Mouse (Mus musculus) ES-E14 (cell line): Measurements from ENCODE around the gene Dpp6. TPM values are rescaled to one million over a fixed set of nuclear protein-coding genes. Genes with fewer than 3 reads are reported as not detected.

Source experiments
- DNase-seq: peaks from one replicate; pipeline ENCODE4 v3.0.0-alpha.2; 2013; ENCODE audit warnings: low read depth, low spot score
- H3K27ac ChIP-seq: 2 replicates; pipeline ENCODE4 v1.5.1; 2012; ENCODE audit warnings: low read depth, mild to moderate bottlenecking, low read length, moderate library complexity, mixed read lengths; ENCODE audit not compliant: poor library complexity, insufficient read depth, severe bottlenecking
- H3K36me3 ChIP-seq: 2 replicates; pipeline ENCODE4 v1.6.1; 2012; ENCODE audit warnings: mild to moderate bottlenecking, low read length, moderate library complexity, mixed read lengths; ENCODE audit not compliant: control insufficient read depth, poor library complexity, insufficient read depth, severe bottlenecking
- H3K4me1 ChIP-seq, 2 experiments: fragments of 150-350 bp in 1 of 2; sonication (generic) in 1 of 2; 2 replicates each; pipeline ENCODE4 v1.6.1; 2012; ENCODE audit warnings: low read length in 2 of 2, mild to moderate bottlenecking in 1 of 2, mixed read lengths in 1 of 2; ENCODE audit not compliant: control insufficient read depth in 2 of 2, insufficient read depth in 2 of 2, poor library complexity in 1 of 2
- H3K4me3 ChIP-seq, 2 experiments: fragments of 150-350 bp in 1 of 2; sonication (generic) in 1 of 2; 2 replicates each; pipeline ENCODE4 v1.5.1; 2012; ENCODE audit warnings: low read length in 2 of 2, low read depth in 1 of 2, mild to moderate bottlenecking in 1 of 2, mixed read lengths in 1 of 2; ENCODE audit not compliant: insufficient read depth in 1 of 2, poor library complexity in 1 of 2, severe bottlenecking in 1 of 2
- H3K9ac ChIP-seq: 2 replicates; pipeline ENCODE4 v1.6.1; 2012; ENCODE audit warnings: low read depth, mild to moderate bottlenecking, low read length, mixed read lengths; ENCODE audit not compliant: poor library complexity, insufficient read depth, severe bottlenecking
- H3K9me3 ChIP-seq: fragments of 150-350 bp; sonication (generic); 2 replicates; pipeline ENCODE4 v1.6.1; 2012; ENCODE audit warnings: low read depth, mild to moderate bottlenecking, low read length; ENCODE audit not compliant: control insufficient read depth, insufficient read depth
- CHD2 ChIP-seq: IDR thresholded peaks from 2 replicates; pipeline ENCODE4 v1.6.1; 2014; ENCODE audit warnings: mild to moderate bottlenecking, low read depth, low read length, inconsistent platforms
- HCFC1 ChIP-seq: IDR thresholded peaks from 2 replicates; pipeline ENCODE4 v1.6.1; 2012; ENCODE audit warnings: low read length, inconsistent platforms, borderline replicate concordance; ENCODE audit not compliant: insufficient read depth
- MAFK ChIP-seq: IDR thresholded peaks from 2 replicates; pipeline ENCODE4 v1.6.1; 2014; ENCODE audit warnings: mild to moderate bottlenecking, low read depth, low read length, inconsistent platforms; ENCODE audit not compliant: insufficient read depth
- ZC3H11A ChIP-seq: IDR thresholded peaks from 2 replicates; pipeline ENCODE4 v1.6.1; 2012; ENCODE audit warnings: low read depth, mild to moderate bottlenecking, inconsistent platforms, low read length, borderline replicate concordance
- ZNF384 ChIP-seq: IDR thresholded peaks from 2 replicates; pipeline ENCODE4 v1.6.1; 2012; ENCODE audit warnings: low read depth, low read length, inconsistent platforms
- in situ Hi-C, 2 experiments: fragments of 600-800 bp; cut with MboI; formaldehyde crosslinking; loops; one replicate each; pipeline ENCODE4 v1.15.1; 2025; ENCODE audit warnings: low sequenced_read_pairs in 2 of 2, inconsistent platforms in 1 of 2; ENCODE audit not compliant: unreplicated experiment in 2 of 2
- total RNA-seq: library from RNA; depleted of rRNA; stranded (reverse); fragments of 300-350 nt; gene quantifications from 2 replicates; pipeline ENCODE4 v1.2.3, GENCODE M21; 2012

Dpp6 gene
- total RNA-seq, 1 experiment: 1.5 TPM

DNA sequence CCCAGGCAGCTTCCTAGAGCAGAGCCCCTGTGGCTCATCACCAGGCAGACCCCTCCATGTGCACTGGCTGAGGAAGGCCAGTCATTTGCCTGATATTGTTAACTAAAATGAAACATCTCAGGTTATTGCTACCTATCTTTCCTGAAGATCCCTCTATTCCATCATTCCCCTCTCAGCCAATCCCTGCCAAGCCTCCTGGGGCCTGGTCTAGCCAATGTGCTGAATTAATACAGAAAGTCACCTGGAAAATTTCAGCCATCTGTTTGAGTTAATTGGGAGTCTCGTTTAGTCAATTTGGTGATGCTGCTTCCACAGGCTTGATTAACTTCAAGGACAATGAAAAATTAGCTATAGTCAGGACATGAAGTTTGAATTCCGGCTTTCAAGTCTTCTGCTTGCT is 818.9 kb downstream of the Dpp6 start:
- Histone ChIP-seq H3K9ac (no peak overlapping the region), H3K9me3 (no peaks in the 10 kb centered on the region), H3K4me3 (no peak overlapping the region), H3K4me1 (no peaks in the 10 kb centered on the region), H3K36me3 (no peaks in the 10 kb centered on the region), H3K27ac (no peak overlapping the region)
- TF ChIP-seq MAFK: no peak
- no peak for TF ChIP-seq CHD2
- no peak for TF ChIP-seq HCFC1
- TF ChIP-seq ZNF384: no peak
- TF ChIP-seq ZC3H11A: no peak
- in situ Hi-C loops: no loop called here
- no peak for DNase-seq

DNA sequence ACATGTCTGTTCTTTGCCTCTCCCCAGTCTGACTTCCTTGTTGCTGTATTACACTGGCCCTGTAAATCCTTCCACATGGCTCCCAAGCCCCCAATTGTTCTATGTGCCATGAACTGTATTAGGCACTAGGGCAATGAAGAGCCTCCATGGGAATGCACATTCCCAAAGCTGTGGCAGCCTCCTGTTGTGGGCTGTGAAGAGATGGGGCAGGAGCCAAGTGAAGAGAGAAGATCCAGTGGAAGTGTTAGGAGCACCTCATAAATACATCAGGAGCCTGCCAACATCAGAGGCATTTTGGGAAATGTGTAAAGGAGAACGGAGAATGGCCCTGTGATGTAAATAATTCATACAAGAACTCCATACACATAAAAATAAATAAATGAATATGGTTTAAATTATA is 824.9 kb downstream of the Dpp6 start:
- in situ Hi-C loops: no loop called here
- no peak overlapping the region for H3K27ac ChIP-seq
- H3K9me3 ChIP-seq: no peaks in the 10 kb centered on the region
- H3K4me3 ChIP-seq: no peak overlapping the region
- TF ChIP-seq ZNF384 (no peak), ZC3H11A (no peak), CHD2 (no peak), MAFK (no peak), HCFC1 (no peak)
- DNase-seq: no peak
- no peaks in the 10 kb centered on the region for H3K36me3 ChIP-seq
- H3K4me1 ChIP-seq: no peaks in the 10 kb centered on the region
- no peak overlapping the region for H3K9ac ChIP-seq

DNA sequence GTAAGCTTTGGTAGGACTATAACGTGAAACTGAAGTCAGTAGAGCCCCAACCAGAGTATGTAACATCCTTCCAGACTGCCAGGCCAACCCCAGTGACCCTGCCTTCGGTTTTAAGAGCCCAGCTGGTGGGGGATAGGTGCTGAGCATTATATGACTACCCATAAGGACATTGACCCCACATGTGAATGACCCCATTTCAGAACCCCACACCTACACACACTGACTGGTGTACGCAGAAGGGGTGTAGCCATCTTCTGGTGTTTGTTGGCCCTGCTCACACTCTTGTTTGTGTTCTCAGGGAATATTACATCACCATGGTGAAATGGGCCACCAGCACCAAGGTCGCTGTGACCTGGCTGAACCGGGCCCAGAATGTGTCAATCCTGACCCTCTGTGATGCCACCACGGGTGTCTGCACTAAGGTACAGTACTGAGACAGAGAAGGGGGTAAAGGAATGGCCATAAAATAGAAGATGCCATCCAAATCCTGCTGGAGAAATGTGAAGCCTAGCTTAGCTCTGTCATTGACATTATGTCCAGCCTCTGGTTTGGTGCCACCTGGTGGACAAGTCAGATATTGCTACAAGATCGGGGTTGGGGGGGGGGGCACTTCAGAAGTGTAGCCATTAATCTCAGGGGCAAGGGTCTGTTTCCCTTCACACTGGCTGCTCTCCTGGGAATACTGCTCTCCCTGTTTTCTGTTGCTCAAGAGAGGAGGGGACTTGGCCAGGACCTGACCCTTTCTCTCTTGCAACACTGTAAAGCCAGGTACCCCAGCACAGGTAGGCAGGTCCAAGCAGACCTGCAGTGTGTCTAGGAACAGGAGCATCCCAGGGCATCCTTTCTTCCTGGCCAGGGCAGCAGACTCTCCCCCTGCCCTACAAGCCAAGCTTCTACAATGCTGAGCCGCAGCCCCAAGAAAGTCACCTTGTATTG is 835.1 kb downstream of the Dpp6 start:
- peak; percentile 26 for DNase-seq
- Histone ChIP-seq H3K4me3 (no peak overlapping the region), H3K36me3 (no peaks in the 10 kb centered on the region), H3K9me3 (no peaks in the 10 kb centered on the region), H3K27ac (no peak overlapping the region), H3K4me1 (no peaks in the 10 kb centered on the region), H3K9ac (no peak overlapping the region)
- in situ Hi-C loops: no loop called here
- no peak for TF ChIP-seq ZNF384
- TF ChIP-seq MAFK: no peak
- no peak for TF ChIP-seq CHD2
- no peak for TF ChIP-seq HCFC1
- TF ChIP-seq ZC3H11A: no peak

DNA sequence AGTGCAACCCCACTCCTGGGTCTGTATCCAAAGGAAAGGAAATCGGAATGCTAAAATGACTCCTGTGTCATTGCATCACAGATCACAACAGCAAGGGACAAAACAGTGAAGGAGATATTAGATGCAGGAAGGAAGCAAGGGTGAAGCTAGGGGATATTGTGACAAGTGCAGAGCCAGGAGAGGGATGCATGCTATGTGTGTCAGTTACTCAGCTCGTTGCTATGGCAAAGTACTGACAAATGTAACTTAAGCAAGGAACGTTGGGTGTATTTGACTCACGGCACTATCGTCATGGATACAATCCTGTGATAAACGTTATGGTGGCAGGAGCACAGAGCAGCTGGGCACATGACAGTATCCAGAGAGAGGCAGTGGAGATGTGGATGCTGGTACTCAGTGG is 839.1 kb downstream of the Dpp6 start:
- H3K9ac ChIP-seq: no peak overlapping the region
- no peak for DNase-seq
- TF ChIP-seq ZNF384: no peak
- H3K9me3 ChIP-seq: no peaks in the 10 kb centered on the region
- in situ Hi-C loops: no loop called here
- no peak overlapping the region for H3K4me3 ChIP-seq
- no peaks in the 10 kb centered on the region for H3K4me1 ChIP-seq
- no peak overlapping the region for H3K27ac ChIP-seq
- no peaks in the 10 kb centered on the region for H3K36me3 ChIP-seq

DNA sequence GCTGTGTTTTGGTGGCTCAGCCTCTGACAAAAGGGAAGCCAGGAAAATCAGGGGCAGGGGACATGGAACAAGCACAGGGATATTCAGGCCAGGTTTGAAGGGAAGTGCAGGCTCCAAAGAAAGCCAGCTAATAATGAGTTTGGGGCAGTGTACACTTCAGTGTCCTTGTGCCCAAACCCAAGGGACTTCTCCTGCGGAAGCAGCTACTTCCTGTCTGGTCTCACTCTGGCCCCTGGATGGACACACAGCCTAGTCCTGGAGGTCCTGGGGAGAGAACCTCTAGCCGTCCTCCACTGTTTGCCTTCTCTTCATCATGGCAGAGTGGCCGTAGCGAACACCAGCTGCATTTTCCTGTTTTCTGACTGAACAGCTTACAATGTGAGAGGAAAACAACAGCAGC is 840.7 kb downstream of the Dpp6 start:
- TF ChIP-seq MAFK (no peak), ZNF384 (no peak), ZC3H11A (no peak), CHD2 (no peak), HCFC1 (no peak)
- H3K4me1 ChIP-seq: no peaks in the 10 kb centered on the region
- no peaks in the 10 kb centered on the region for H3K9me3 ChIP-seq
- no peak for DNase-seq
- in situ Hi-C loops: no loop called here
- H3K36me3 ChIP-seq: no peaks in the 10 kb centered on the region
- H3K9ac ChIP-seq: no peak overlapping the region
- no peak overlapping the region for H3K4me3 ChIP-seq
- H3K27ac ChIP-seq: no peak overlapping the region
